Mouse (Mus musculus): ENCODE measurements around the gene Cnih3. TPM values are rescaled to one million over a fixed set of nuclear protein-coding genes. Genes with fewer than 3 reads are reported as not detected.

Cnih3 gene
- total and polyA plus RNA-seq, 3 experiments = 0.11 TPM; not detected in 2

GRCm38 (mm10) chr1:181381410-181382010 lies 29.1 kb downstream of the Cnih3 start:
- Histone ChIP-seq H3K4me3 (ENCODE audit: low read depth, low read length) (no peak overlapping the region), H3K9me3 (replicated peaks) (no peaks in the 10 kb centered on the region)
- no peak for ATAC-seq (ENCODE audit: extremely low read depth, insufficient number of reproducible peaks, low FRiP score, poor library complexity, severe bottlenecking)

GRCm38 (mm10) chr1:181389264-181389663 lies 36.8 kb downstream of the Cnih3 start:
- Histone ChIP-seq H3K4me1 (ENCODE audit: insufficient read depth, low read depth, low read length) (0 out of 2 replicates have a peak, but pooled peaks cover 2% of the 10 kb centered on the region), H3K9me3 (replicated peaks) (no peaks in the 10 kb centered on the region), H3K4me3 (ENCODE audit: low read depth, low read length) (no peak overlapping the region), H3K27me3 (ENCODE audit: insufficient read depth, low read length) (peaks cover 31% of the 10 kb centered on the region), H3K36me3 (replicated peaks) (no peaks in the 10 kb centered on the region)
- TF ChIP-seq GATA2 (IDR thresholded peaks at IDR 0.05; ENCODE audit: borderline replicate concordance, low read depth, low read length) (no peak), TAL1 (conservative IDR thresholded peaks at IDR 0.05; ENCODE audit: low read depth, low read length) (no peak), POLR2AphosphoS5 (IDR thresholded peaks at IDR 0.05; ENCODE audit: insufficient replicate concordance, low read depth, low read length) (no peak), GATA1 (IDR thresholded peaks at IDR 0.05; ENCODE audit: borderline replicate concordance, low read length) (no peak)
- no peak for ATAC-seq (ENCODE audit: extremely low read depth, insufficient number of reproducible peaks, low FRiP score, poor library complexity, severe bottlenecking)
- no peak for DNase-seq (ENCODE audit: low spot score)

More at GRCm38 (mm10) chr1:181381410-181382010, 29.1 kb downstream of the Cnih3 start:
- no peak for DNase-seq (ENCODE audit: low spot score)
- Histone ChIP-seq H3K4me1 (ENCODE audit: insufficient read depth, low read depth, low read length) (peaks cover 2% of the 10 kb centered on the region; the same call in 1 of the 2 replicates), H3K36me3 (replicated peaks) (no peaks in the 10 kb centered on the region), H3K27me3 (ENCODE audit: insufficient read depth, low read length) (peaks cover 41% of the 10 kb centered on the region)
- TF ChIP-seq TAL1 (conservative IDR thresholded peaks at IDR 0.05; ENCODE audit: low read depth, low read length) (no peak), CTCF (IDR thresholded peaks at IDR 0.05; ENCODE audit: low read depth, low read length) (no peak), GATA2 (IDR thresholded peaks at IDR 0.05; ENCODE audit: borderline replicate concordance, low read depth, low read length) (no peak), POLR2AphosphoS5 (IDR thresholded peaks at IDR 0.05; ENCODE audit: insufficient replicate concordance, low read depth, low read length) (no peak), GATA1 (IDR thresholded peaks at IDR 0.05; ENCODE audit: borderline replicate concordance, low read length) (no peak)

GRCm38 (mm10) chr1:181392489-181392888 lies 40.1 kb downstream of the Cnih3 start:
- ATAC-seq (ENCODE audit: extremely low read depth, insufficient number of reproducible peaks, low FRiP score, poor library complexity, severe bottlenecking) (no peak), DNase-seq (ENCODE audit: low spot score) (no peak)
- H3K9me3 ChIP-seq (replicated peaks) = no peaks in the 10 kb centered on the region
- TF ChIP-seq CTCF (IDR thresholded peaks at IDR 0.05; ENCODE audit: low read depth, low read length) = no peak
- no peak for TF ChIP-seq GATA1 (IDR thresholded peaks at IDR 0.05; ENCODE audit: borderline replicate concordance, low read length)
- no peak for TF ChIP-seq POLR2AphosphoS5 (IDR thresholded peaks at IDR 0.05; ENCODE audit: insufficient replicate concordance, low read depth, low read length)
- no peak for TF ChIP-seq GATA2 (IDR thresholded peaks at IDR 0.05; ENCODE audit: borderline replicate concordance, low read depth, low read length)
- no peaks in the 10 kb centered on the region for H3K4me1 ChIP-seq (ENCODE audit: insufficient read depth, low read depth, low read length)
- H3K4me3 ChIP-seq (ENCODE audit: low read depth, low read length) = no peak overlapping the region
- H3K36me3 ChIP-seq (replicated peaks) = no peaks in the 10 kb centered on the region
- peaks cover 27% of the 10 kb centered on the region for H3K27me3 ChIP-seq (ENCODE audit: insufficient read depth, low read length)

GRCm38 (mm10) chr1:181393250-181394149 lies 41.1 kb downstream of the Cnih3 start:
- TF ChIP-seq TAL1 (conservative IDR thresholded peaks at IDR 0.05; ENCODE audit: low read depth, low read length) = no peak
- TF ChIP-seq CTCF (IDR thresholded peaks at IDR 0.05; ENCODE audit: low read depth, low read length) = no peak
- no peak for TF ChIP-seq GATA2 (IDR thresholded peaks at IDR 0.05; ENCODE audit: borderline replicate concordance, low read depth, low read length)
- TF ChIP-seq POLR2AphosphoS5 (IDR thresholded peaks at IDR 0.05; ENCODE audit: insufficient replicate concordance, low read depth, low read length) = no peak
- TF ChIP-seq GATA1 (IDR thresholded peaks at IDR 0.05; ENCODE audit: borderline replicate concordance, low read length) = no peak
- no peaks in the 10 kb centered on the region for H3K9me3 ChIP-seq (replicated peaks)
- H3K4me1 ChIP-seq (ENCODE audit: insufficient read depth, low read depth, low read length) = no peaks in the 10 kb centered on the region
- no peaks in the 10 kb centered on the region for H3K36me3 ChIP-seq (replicated peaks)
- H3K27me3 ChIP-seq (ENCODE audit: insufficient read depth, low read length) = peaks cover 27% of the 10 kb centered on the region
- no peak for ATAC-seq (ENCODE audit: extremely low read depth, insufficient number of reproducible peaks, low FRiP score, poor library complexity, severe bottlenecking)
- no peak overlapping the region for H3K4me3 ChIP-seq (ENCODE audit: low read depth, low read length)
- no peak for DNase-seq (ENCODE audit: low spot score)

- no peak overlapping the region for H3K4me3 ChIP-seq (ENCODE audit: low read depth, low read length)
- no peak for DNase-seq (ENCODE audit: low spot score)
- no peaks in the 10 kb centered on the region for H3K36me3 ChIP-seq (replicated peaks)
- H3K9me3 ChIP-seq (replicated peaks) = no peaks in the 10 kb centered on the region
- no peak for TF ChIP-seq POLR2AphosphoS5 (IDR thresholded peaks at IDR 0.05; ENCODE audit: insufficient replicate concordance, low read depth, low read length)
- TF ChIP-seq TAL1 (conservative IDR thresholded peaks at IDR 0.05; ENCODE audit: low read depth, low read length) = no peak
- no peak for TF ChIP-seq CTCF (IDR thresholded peaks at IDR 0.05; ENCODE audit: low read depth, low read length)
- no peak for TF ChIP-seq GATA2 (IDR thresholded peaks at IDR 0.05; ENCODE audit: borderline replicate concordance, low read depth, low read length)
- TF ChIP-seq GATA1 (IDR thresholded peaks at IDR 0.05; ENCODE audit: borderline replicate concordance, low read length) = no peak
- no peak for ATAC-seq (ENCODE audit: extremely low read depth, insufficient number of reproducible peaks, low FRiP score, poor library complexity, severe bottlenecking)
- no peaks in the 10 kb centered on the region for H3K4me1 ChIP-seq (ENCODE audit: insufficient read depth, low read depth, low read length)
- peaks cover 18% of the 10 kb centered on the region for H3K27me3 ChIP-seq (ENCODE audit: insufficient read depth, low read length)
Observed at GRCm38 (mm10) chr1:181395234-181395828, 42.9 kb downstream of the Cnih3 start.

- no peak overlapping the region for H3K4me3 ChIP-seq (ENCODE audit: low read depth, low read length)
- DNase-seq (ENCODE audit: low spot score) (no peak), ATAC-seq (ENCODE audit: extremely low read depth, insufficient number of reproducible peaks, low FRiP score, poor library complexity, severe bottlenecking) (no peak)
- peaks cover 10% of the 10 kb centered on the region for H3K27me3 ChIP-seq (ENCODE audit: insufficient read depth, low read length)
- H3K4me1 ChIP-seq (ENCODE audit: insufficient read depth, low read depth, low read length) = no peaks in the 10 kb centered on the region
- no peaks in the 10 kb centered on the region for H3K36me3 ChIP-seq (replicated peaks)
- TF ChIP-seq POLR2AphosphoS5 (IDR thresholded peaks at IDR 0.05; ENCODE audit: insufficient replicate concordance, low read depth, low read length) (no peak), GATA1 (IDR thresholded peaks at IDR 0.05; ENCODE audit: borderline replicate concordance, low read length) (no peak), CTCF (IDR thresholded peaks at IDR 0.05; ENCODE audit: low read depth, low read length) (no peak), GATA2 (IDR thresholded peaks at IDR 0.05; ENCODE audit: borderline replicate concordance, low read depth, low read length) (no peak), TAL1 (conservative IDR thresholded peaks at IDR 0.05; ENCODE audit: low read depth, low read length) (no peak)
- no peaks in the 10 kb centered on the region for H3K9me3 ChIP-seq (replicated peaks)
Observed at GRCm38 (mm10) chr1:181399179-181399578, 46.8 kb downstream of the Cnih3 start.

Measured in G1E (cell line).